Mouse (Mus musculus): ENCODE measurements around the gene Myh6. TPM values are rescaled to one million over a fixed set of nuclear protein-coding genes. Genes with fewer than 3 reads are reported as not detected.
"Not testable (repeated sequence)": the region's sequence is repeated elsewhere in the genome, so short reads cannot be mapped to it uniquely, and the experiment has no call there.

The Myh6 gene
- polyA plus RNA-seq, 1 experiment from 2014 or later = 61.0 TPM

GRCm38 (mm10) chr14:54962714-54963113 is 4.0 kb downstream of the Myh6 start:
- Histone ChIP-seq H3K4me3 (ENCODE audit: low read depth, low read length) (no peak overlapping the region), H3K4me2 (replicated peaks; ENCODE audit: low read depth, low read length) (no peak overlapping the region), H3K4me1 (ENCODE audit: insufficient read depth, low read depth, low read length) (no peaks in the 10 kb centered on the region), H3K27me3 (replicated peaks; ENCODE audit: insufficient read depth, low read length) (no peaks in the 10 kb centered on the region), H3K9ac (replicated peaks; ENCODE audit: low read depth) (no peak overlapping the region), H3K36me3 (ENCODE audit: insufficient read depth, low read length) (no peaks in the 10 kb centered on the region), H3K9me3 (ENCODE audit: low read length) (no peaks in the 10 kb centered on the region), H3K27ac (ENCODE audit: low read length) (no peak overlapping the region)
- no peak for TF ChIP-seq EP300 (IDR thresholded peaks at IDR 0.05)
- TF ChIP-seq CTCF (IDR thresholded peaks at IDR 0.05) = no peak
- 82% methylated on average over 7 of the region's 7 CpGs for WGBS
- ATAC-seq (no peak), DNase-seq (ENCODE audit: low spot score) (no peak)

GRCm38 (mm10) chr14:54961487-54961886 is 5.2 kb downstream of the Myh6 start:
- H3K9me3 ChIP-seq (ENCODE audit: low read length) = no peaks in the 10 kb centered on the region
- H3K36me3 ChIP-seq (ENCODE audit: insufficient read depth, low read length) = no peaks in the 10 kb centered on the region
- H3K4me1 ChIP-seq (ENCODE audit: insufficient read depth, low read depth, low read length) = no peaks in the 10 kb centered on the region
- TF ChIP-seq EP300 (IDR thresholded peaks at IDR 0.05) = no peak
- no peak for TF ChIP-seq CTCF (IDR thresholded peaks at IDR 0.05)
- ATAC-seq = no peak
- 74% methylated on average over 5 of the region's 5 CpGs for WGBS
- H3K4me3 ChIP-seq (ENCODE audit: low read depth, low read length) = no peak overlapping the region
- H3K9ac ChIP-seq (replicated peaks; ENCODE audit: low read depth) = no peak overlapping the region
- H3K27ac ChIP-seq (ENCODE audit: low read length) = no peak overlapping the region
- no peak for DNase-seq (ENCODE audit: low spot score)
- no peak overlapping the region for H3K4me2 ChIP-seq (replicated peaks; ENCODE audit: low read depth, low read length)
- no peaks in the 10 kb centered on the region for H3K27me3 ChIP-seq (replicated peaks; ENCODE audit: insufficient read depth, low read length)

- Histone ChIP-seq H3K9ac (replicated peaks; ENCODE audit: low read depth) (no peak overlapping the region), H3K27me3 (replicated peaks; ENCODE audit: insufficient read depth, low read length) (no peaks in the 10 kb centered on the region), H3K9me3 (ENCODE audit: low read length) (no peaks in the 10 kb centered on the region), H3K27ac (ENCODE audit: low read length) (no peak overlapping the region), H3K4me2 (replicated peaks; ENCODE audit: low read depth, low read length) (no peak overlapping the region), H3K4me1 (ENCODE audit: insufficient read depth, low read depth, low read length) (no peaks in the 10 kb centered on the region), H3K4me3 (ENCODE audit: low read depth, low read length) (no peak overlapping the region), H3K36me3 (ENCODE audit: insufficient read depth, low read length) (no peaks in the 10 kb centered on the region)
- ATAC-seq = no peak
- TF ChIP-seq EP300 (IDR thresholded peaks at IDR 0.05) = no peak
- no peak for TF ChIP-seq CTCF (IDR thresholded peaks at IDR 0.05)
- WGBS = 49% methylated on average over 10 of the region's 10 CpGs
- no peak for DNase-seq (ENCODE audit: low spot score)
Observed at GRCm38 (mm10) chr14:54960769-54961168, 6.0 kb downstream of the Myh6 start.

GRCm38 (mm10) chr14:54959853-54960613 is 6.7 kb downstream of the Myh6 start:
- H3K27ac ChIP-seq (ENCODE audit: low read length); H3K9ac ChIP-seq (replicated peaks; ENCODE audit: low read depth); H3K4me1 ChIP-seq (ENCODE audit: insufficient read depth, low read depth, low read length); H3K36me3 ChIP-seq (ENCODE audit: insufficient read depth, low read length); H3K9me3 ChIP-seq (ENCODE audit: low read length); H3K27me3 ChIP-seq (replicated peaks; ENCODE audit: insufficient read depth, low read length); H3K4me2 ChIP-seq (replicated peaks; ENCODE audit: low read depth, low read length); ATAC-seq; DNase-seq (ENCODE audit: low spot score); H3K4me3 ChIP-seq (ENCODE audit: low read depth, low read length): not testable (repeated sequence)
- WGBS = 85% methylated on average over 12 of the region's 12 CpGs

- no peak overlapping the region for H3K4me2 ChIP-seq (replicated peaks; ENCODE audit: low read depth, low read length)
- no peak overlapping the region for H3K4me3 ChIP-seq (ENCODE audit: low read depth, low read length)
- H3K9me3 ChIP-seq (ENCODE audit: low read length) = no peaks in the 10 kb centered on the region
- WGBS = 64% methylated on average over 3 of the region's 3 CpGs
- no peak for ATAC-seq
- no peak for TF ChIP-seq CTCF (IDR thresholded peaks at IDR 0.05)
- TF ChIP-seq EP300 (IDR thresholded peaks at IDR 0.05) = no peak
- no peak overlapping the region for H3K27ac ChIP-seq (ENCODE audit: low read length)
- DNase-seq (ENCODE audit: low spot score) = no peak
- no peak overlapping the region for H3K9ac ChIP-seq (replicated peaks; ENCODE audit: low read depth)
- H3K27me3 ChIP-seq (replicated peaks; ENCODE audit: insufficient read depth, low read length) = no peaks in the 10 kb centered on the region
- H3K36me3 ChIP-seq (ENCODE audit: insufficient read depth, low read length) = no peaks in the 10 kb centered on the region
- no peaks in the 10 kb centered on the region for H3K4me1 ChIP-seq (ENCODE audit: insufficient read depth, low read depth, low read length)
Observed at GRCm38 (mm10) chr14:54959197-54959596, 7.5 kb downstream of the Myh6 start.

GRCm38 (mm10) chr14:54958503-54958902 is 8.2 kb downstream of the Myh6 start:
- no peak overlapping the region for H3K9ac ChIP-seq (replicated peaks; ENCODE audit: low read depth)
- DNase-seq (ENCODE audit: low spot score) (no peak), ATAC-seq (no peak)
- H3K27me3 ChIP-seq (replicated peaks; ENCODE audit: insufficient read depth, low read length) = no peaks in the 10 kb centered on the region
- TF ChIP-seq CTCF (IDR thresholded peaks at IDR 0.05) (no peak), EP300 (IDR thresholded peaks at IDR 0.05) (no peak)
- H3K4me2 ChIP-seq (replicated peaks; ENCODE audit: low read depth, low read length) = no peak overlapping the region
- no peaks in the 10 kb centered on the region for H3K36me3 ChIP-seq (ENCODE audit: insufficient read depth, low read length)
- no peak overlapping the region for H3K27ac ChIP-seq (ENCODE audit: low read length)
- no peak overlapping the region for H3K4me3 ChIP-seq (ENCODE audit: low read depth, low read length)
- no peaks in the 10 kb centered on the region for H3K9me3 ChIP-seq (ENCODE audit: low read length)
- no peaks in the 10 kb centered on the region for H3K4me1 ChIP-seq (ENCODE audit: insufficient read depth, low read depth, low read length)
- 58% methylated on average over 4 of the region's 4 CpGs for WGBS
